Mouse (Mus musculus) liver, adult 2 months (tissue): ENCODE results near the gene Glcci1.

ENCODE experiments used
- CTCF ChIP-seq: fragments of 200-500 bp; IDR thresholded peaks from 2 replicates; pipeline ENCODE4 v1.5.1; 2011; ENCODE audit warnings: low read depth, low read length, control low read depth
- POLR2A ChIP-seq: fragments of 200-500 bp; IDR thresholded peaks from 2 replicates; pipeline ENCODE4 v1.6.1; 2011; ENCODE audit warnings: low read length, control low read depth; ENCODE audit not compliant: insufficient read depth; ENCODE audit errors: extremely low read depth

GRCm38 (mm10) chr6:8489266-8489665 lies 20.1 kb upstream of the Glcci1 start:
- TF ChIP-seq CTCF (no peak), POLR2A (no peak)
